Mouse (Mus musculus) testis, adult 2 months (tissue): Measurements from ENCODE around the gene Notum. TPM values are rescaled to one million over a fixed set of nuclear protein-coding genes. Genes with fewer than 3 reads are reported as not detected.
A peak's percentile ranks its signal among the peaks of the same experiment; 100 is the strongest.

Source experiments
- H3K27ac ChIP-seq: fragments of 200-500 bp; 2 replicates; pipeline ENCODE4 v1.5.1; 2012; ENCODE audit warnings: low read depth, low read length; ENCODE audit not compliant: control insufficient read depth, insufficient read depth
- H3K27me3 ChIP-seq: fragments of 200-500 bp; 2 replicates; pipeline ENCODE4 v1.6.1; 2012; ENCODE audit warnings: mild to moderate bottlenecking, low read length, moderate library complexity; ENCODE audit not compliant: control insufficient read depth, insufficient read depth
- H3K36me3 ChIP-seq: fragments of 200-500 bp; 2 replicates; pipeline ENCODE4 v1.6.1; 2012; ENCODE audit warnings: mild to moderate bottlenecking, low read length; ENCODE audit not compliant: control insufficient read depth, insufficient read depth
- H3K4me1 ChIP-seq: fragments of 200-500 bp; 2 replicates; pipeline ENCODE4 v1.6.1; 2012; ENCODE audit warnings: low read length; ENCODE audit not compliant: control insufficient read depth, insufficient read depth
- H3K4me3 ChIP-seq: fragments of 200-500 bp; 2 replicates; pipeline ENCODE4 v1.5.1; 2012; ENCODE audit warnings: low read depth, mild to moderate bottlenecking, low read length, moderate library complexity, mixed read lengths; ENCODE audit not compliant: control insufficient read depth
- CTCF ChIP-seq: fragments of 200-500 bp; IDR thresholded peaks from 2 replicates; pipeline ENCODE4 v1.5.1; 2012; ENCODE audit warnings: low read depth, mild to moderate bottlenecking, inconsistent platforms, low read length, moderate library complexity; ENCODE audit not compliant: control insufficient read depth, insufficient read depth, insufficient replicate concordance
- POLR2A ChIP-seq: fragments of 200-500 bp; IDR thresholded peaks from 2 replicates; pipeline ENCODE4 v1.6.1; 2012; ENCODE audit warnings: low read depth, mild to moderate bottlenecking, inconsistent platforms, low read length, moderate library complexity; ENCODE audit not compliant: control insufficient read depth
- polyA plus RNA-seq: library from polyadenylated mRNA; depleted of rRNA; stranded (reverse); fragments of >200 nt; gene quantifications from 2 replicates; pipeline ENCODE4 v1.2.3, GENCODE M21; 2012

Notum gene
- polyA plus RNA-seq, 1 experiment = 0.36 TPM

- Histone ChIP-seq H3K27me3 (no peaks in the 10 kb centered on the region), H3K36me3 (no peaks in the 10 kb centered on the region), H3K4me1 (peaks cover 7% of the 10 kb centered on the region), H3K27ac (peak overlapping the region; percentile 78), H3K4me3 (peak overlapping the region; percentile 88)
- no peak for TF ChIP-seq CTCF
- no peak for TF ChIP-seq POLR2A
These were observed 12.7 kb upstream of the Notum start for GRCm38 (mm10) chr11:120673594-120674122.

DNA sequence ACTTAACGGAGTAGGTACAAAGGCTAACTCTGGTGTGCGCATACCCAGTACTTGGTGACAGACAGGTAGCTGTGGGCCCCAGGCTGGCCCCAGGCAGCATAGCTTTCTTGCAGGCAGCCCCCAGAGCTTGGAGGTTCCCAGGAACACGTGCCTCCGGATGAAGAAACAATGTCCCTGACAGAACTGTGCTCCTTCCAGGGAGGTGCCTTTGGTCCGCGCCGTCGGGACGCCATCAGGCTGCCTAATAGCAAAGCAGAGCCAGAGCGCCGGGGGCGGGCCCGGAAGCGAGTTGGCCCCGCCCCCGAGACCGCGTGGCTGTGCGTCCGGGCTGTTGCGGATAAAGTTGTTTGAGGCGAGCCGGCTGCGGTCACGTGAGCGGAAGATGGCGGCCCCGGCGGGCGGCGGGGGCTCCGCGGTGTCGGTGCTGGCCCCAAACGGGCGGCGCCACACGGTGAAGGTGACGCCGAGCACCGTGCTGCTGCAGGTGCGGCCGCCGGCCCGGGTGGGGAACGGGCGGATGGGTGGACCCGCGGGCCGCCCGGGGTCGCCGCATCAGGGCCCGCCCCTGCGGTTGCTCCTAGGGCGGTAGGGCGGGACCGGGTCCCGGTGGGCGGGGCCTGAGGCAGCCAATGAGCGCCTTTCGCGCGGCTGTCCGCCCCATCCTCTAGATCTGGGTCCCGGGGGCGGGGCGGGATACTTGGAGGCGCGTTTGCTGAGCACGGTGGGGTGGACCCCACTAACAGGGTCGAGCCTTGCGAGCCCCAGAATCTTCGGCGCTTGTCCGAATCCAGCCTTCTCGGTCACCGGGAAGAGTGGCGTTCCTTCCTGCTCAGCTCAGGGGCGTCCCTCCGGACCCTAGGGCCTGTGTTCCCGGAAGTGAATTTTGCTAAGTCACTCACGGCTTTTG lies 12.0 kb upstream of the Notum start, which contains the start of gene Aspscr1:
Aspscr1 (plus strand) TSS at position 287 of the 907 bp plus-strand sequence.
- peaks cover 7% of the 10 kb centered on the region for H3K4me1 ChIP-seq
- no peaks in the 10 kb centered on the region for H3K36me3 ChIP-seq
- H3K27me3 ChIP-seq = no peaks in the 10 kb centered on the region
- H3K27ac ChIP-seq = peak within 1 kb of the TSS; percentile 92
- H3K4me3 ChIP-seq = peak within 1 kb of the TSS; percentile 88
- TF ChIP-seq POLR2A = peak; percentile 62
- TF ChIP-seq CTCF = no peak

- H3K27me3 ChIP-seq = no peaks in the 10 kb centered on the region
- no peaks in the 10 kb centered on the region for H3K36me3 ChIP-seq
- TF ChIP-seq POLR2A = no peak
- TF ChIP-seq CTCF = no peak
- no peak overlapping the region for H3K4me3 ChIP-seq
- H3K4me1 ChIP-seq = no peaks in the 10 kb centered on the region
- H3K27ac ChIP-seq = no peak overlapping the region
These were observed 5.6 kb upstream of the Notum start for GRCm38 (mm10) chr11:120666617-120667016.

DNA sequence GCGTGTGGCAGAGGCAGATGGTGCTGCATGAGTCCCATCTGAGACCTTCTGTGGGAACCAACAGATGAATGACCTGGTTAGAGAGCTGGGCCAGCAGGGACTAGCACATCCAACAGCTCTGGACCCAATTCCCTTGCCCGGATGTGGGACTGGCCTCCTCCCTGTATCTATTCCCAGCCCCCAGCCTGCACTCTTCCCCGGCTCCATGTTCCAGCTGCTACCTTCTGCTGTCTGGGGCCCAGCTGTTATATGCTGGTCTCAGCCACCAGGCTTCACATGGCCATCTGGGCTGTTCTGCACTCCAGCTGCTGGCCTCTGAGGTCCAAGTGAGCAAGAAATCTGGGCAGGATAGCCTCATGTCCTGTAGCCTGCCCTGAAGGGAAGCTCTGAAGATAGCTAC lies 4.4 kb upstream of the Notum start:
- no peaks in the 10 kb centered on the region for H3K36me3 ChIP-seq
- H3K4me1 ChIP-seq = peaks cover 4% of the 10 kb centered on the region
- H3K27me3 ChIP-seq = no peaks in the 10 kb centered on the region; the same call in 1 of the 2 replicates
- no peak overlapping the region for H3K27ac ChIP-seq
- TF ChIP-seq POLR2A (no peak), CTCF (no peak)
- no peak overlapping the region for H3K4me3 ChIP-seq

GRCm38 (mm10) chr11:120663714-120664113 lies 2.7 kb upstream of the Notum start:
- no peaks in the 10 kb centered on the region; the same call in 1 of the 2 replicates for H3K27me3 ChIP-seq
- H3K4me3 ChIP-seq = no peak overlapping the region
- H3K27ac ChIP-seq = no peak overlapping the region
- TF ChIP-seq CTCF (no peak), POLR2A (no peak)
- H3K36me3 ChIP-seq = no peaks in the 10 kb centered on the region
- H3K4me1 ChIP-seq = peaks cover 13% of the 10 kb centered on the region

- Histone ChIP-seq H3K27me3 (no peaks in the 10 kb centered on the region; the same call in 1 of the 2 replicates), H3K4me1 (peaks cover 13% of the 10 kb centered on the region), H3K27ac (no peak overlapping the region)
These were observed 1.8 kb upstream of the Notum start for GRCm38 (mm10) chr11:120662759-120663158.

GRCm38 (mm10) chr11:120660301-120661075 lies 487 bp downstream of the Notum start:
- Histone ChIP-seq H3K27ac (no peak overlapping the region), H3K4me1 (peaks cover 13% of the 10 kb centered on the region), H3K27me3 (no peaks in the 10 kb centered on the region; the same call in 1 of the 2 replicates), H3K4me3 (peak overlapping the region; percentile 19), H3K36me3 (no peaks in the 10 kb centered on the region)
- TF ChIP-seq CTCF (no peak), POLR2A (no peak)

More at GRCm38 (mm10) chr11:120662759-120663158, 1.8 kb upstream of the Notum start:
- Histone ChIP-seq H3K36me3 (no peaks in the 10 kb centered on the region), H3K4me3 (no peak overlapping the region)
- no peak for TF ChIP-seq CTCF
- TF ChIP-seq POLR2A = no peak
